Mouse (Mus musculus): Measurements from ENCODE around the gene Spry2. TPM values are rescaled to one million over a fixed set of nuclear protein-coding genes. Genes with fewer than 3 reads are reported as not detected.

The Spry2 gene
- polyA plus RNA-seq, 1 experiment: 20.5 TPM

DNA sequence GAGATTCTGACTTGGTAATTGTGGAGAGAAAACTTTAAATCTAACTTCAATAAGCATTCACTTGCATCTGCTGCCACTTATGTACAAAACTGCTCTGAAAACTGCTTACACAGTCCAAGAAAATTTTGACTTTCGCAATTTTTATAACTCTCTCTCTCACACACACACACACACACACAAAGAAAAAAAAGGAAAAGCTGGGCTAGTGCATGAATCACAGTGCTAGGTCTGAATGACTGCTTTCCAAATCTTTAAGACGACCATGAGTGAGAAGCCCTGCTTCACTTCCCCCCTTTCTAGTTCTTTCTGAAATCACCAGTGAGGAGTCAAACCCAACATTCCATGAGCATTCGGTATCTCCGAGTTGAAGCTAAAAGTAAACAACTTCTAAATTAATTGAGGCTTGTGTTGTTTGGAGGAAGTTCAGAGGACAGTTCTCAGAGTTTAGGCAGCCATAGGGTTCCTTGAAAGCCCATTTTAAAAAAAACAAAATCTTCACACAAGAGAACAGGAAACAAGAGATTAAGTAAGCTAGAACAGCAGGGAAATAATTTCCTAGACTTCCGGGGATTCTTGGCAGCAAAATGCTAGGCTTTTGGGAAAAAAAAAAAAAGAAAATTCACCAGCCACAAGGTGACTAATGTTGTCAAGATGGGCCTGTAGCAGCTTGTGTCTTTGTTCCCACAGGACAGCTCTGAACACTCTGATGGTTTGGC, 5.9 kb downstream of the Spry2 start:
- TF ChIP-seq POLR2A (IDR thresholded peaks at IDR 0.05; ENCODE audit: borderline replicate concordance, extremely low read depth, insufficient read depth, insufficient read length, poor library complexity, severe bottlenecking): no peak
- no peak for TF ChIP-seq CTCF (IDR thresholded peaks at IDR 0.05; ENCODE audit: borderline replicate concordance, extremely low read depth, insufficient read depth, insufficient read length)
- peak; percentile 22 for DNase-seq (ENCODE audit: low read depth)

DNA sequence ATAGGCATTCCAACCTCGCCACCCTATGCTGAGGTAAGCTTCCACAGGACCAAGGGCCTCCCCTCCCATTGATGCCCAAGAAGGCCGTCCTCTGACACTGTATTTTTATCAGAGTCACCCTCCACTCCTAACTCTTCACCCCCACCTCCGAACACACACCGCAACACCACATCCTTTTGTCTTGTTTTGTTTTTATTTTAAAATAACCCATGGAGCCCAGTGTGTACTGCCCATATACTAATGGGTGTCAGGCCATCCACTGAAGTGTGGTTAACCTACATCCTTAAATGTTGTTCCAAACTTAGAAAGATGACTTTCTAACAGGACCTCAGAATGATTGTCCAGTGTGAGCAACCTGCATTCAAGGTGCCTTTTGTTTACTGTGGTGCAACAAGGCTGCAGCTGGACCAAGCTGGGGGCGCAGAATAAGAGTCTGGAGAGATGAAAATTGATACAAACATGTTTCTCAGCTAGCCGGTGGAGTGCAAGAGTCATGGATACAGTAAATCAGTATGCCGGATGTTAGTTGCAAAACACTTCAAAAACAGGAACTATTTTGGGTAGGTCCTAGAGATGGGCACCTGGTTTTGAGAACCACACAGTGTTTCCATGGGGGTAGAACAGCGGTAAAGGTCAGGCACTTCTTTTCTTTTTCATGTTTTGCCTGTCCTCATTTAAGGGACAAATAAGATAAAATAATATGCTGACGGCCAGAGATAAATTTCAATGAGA, 9.8 kb downstream of the Spry2 start:
- no peak for TF ChIP-seq CTCF (IDR thresholded peaks at IDR 0.05; ENCODE audit: borderline replicate concordance, extremely low read depth, insufficient read depth, insufficient read length)
- no peak for TF ChIP-seq POLR2A (IDR thresholded peaks at IDR 0.05; ENCODE audit: borderline replicate concordance, extremely low read depth, insufficient read depth, insufficient read length, poor library complexity, severe bottlenecking)
- DNase-seq (ENCODE audit: low read depth): no peak

- no peak for DNase-seq (ENCODE audit: low read depth)
- no peak for TF ChIP-seq CTCF (IDR thresholded peaks at IDR 0.05; ENCODE audit: borderline replicate concordance, extremely low read depth, insufficient read depth, insufficient read length)
- TF ChIP-seq POLR2A (IDR thresholded peaks at IDR 0.05; ENCODE audit: borderline replicate concordance, extremely low read depth, insufficient read depth, insufficient read length, poor library complexity, severe bottlenecking): no peak
Observed at GRCm38 (mm10) chr14:105885249-105885648, 11.4 kb downstream of the Spry2 start.

GRCm38 (mm10) chr14:105883215-105883614, 13.4 kb downstream of the Spry2 start:
- no peak for DNase-seq (ENCODE audit: low read depth)
- TF ChIP-seq CTCF (IDR thresholded peaks at IDR 0.05; ENCODE audit: borderline replicate concordance, extremely low read depth, insufficient read depth, insufficient read length) (no peak), POLR2A (IDR thresholded peaks at IDR 0.05; ENCODE audit: borderline replicate concordance, extremely low read depth, insufficient read depth, insufficient read length, poor library complexity, severe bottlenecking) (no peak)

DNA sequence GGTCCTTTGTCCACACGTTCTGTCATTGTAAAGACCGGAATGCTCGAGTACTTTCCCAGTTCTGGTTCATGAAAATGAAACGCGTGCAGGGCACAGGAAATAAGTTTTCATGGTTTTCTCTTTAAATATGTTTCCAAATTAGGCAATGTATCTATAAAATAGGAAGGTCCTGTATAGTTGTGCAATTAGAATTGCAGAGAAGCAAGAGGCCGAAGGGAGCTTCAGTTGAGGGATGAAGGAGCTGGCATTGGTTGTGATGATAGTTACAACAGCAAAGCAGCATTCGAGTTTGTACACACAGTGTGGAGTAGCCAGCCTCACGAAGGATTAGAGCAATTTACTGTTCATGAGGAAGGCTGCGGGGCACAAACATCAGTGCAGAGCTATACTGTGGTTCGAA, 18.3 kb downstream of the Spry2 start:
- TF ChIP-seq CTCF (IDR thresholded peaks at IDR 0.05; ENCODE audit: borderline replicate concordance, extremely low read depth, insufficient read depth, insufficient read length) (no peak), POLR2A (IDR thresholded peaks at IDR 0.05; ENCODE audit: borderline replicate concordance, extremely low read depth, insufficient read depth, insufficient read length, poor library complexity, severe bottlenecking) (no peak)
- DNase-seq (ENCODE audit: low read depth): no peak

DNA sequence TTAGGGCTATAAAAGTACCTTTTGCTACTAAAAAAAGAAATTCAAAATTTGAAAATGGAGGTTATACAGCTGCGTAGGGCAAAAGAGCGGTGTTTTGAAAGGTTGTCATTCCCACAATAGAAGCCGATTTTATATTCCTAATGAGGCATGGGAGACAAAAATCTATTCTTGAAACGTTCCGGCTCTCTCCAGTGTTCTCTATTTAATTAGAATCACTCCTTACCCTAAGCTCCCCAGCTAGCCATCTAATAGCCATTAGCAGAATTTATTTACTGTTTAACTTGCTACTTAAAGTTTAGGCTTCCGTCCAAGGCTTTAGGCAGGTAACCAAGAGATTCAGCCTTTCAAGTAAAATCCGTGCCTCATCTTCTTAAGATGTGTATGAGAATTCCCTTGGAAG, 20.2 kb downstream of the Spry2 start:
- no peak for TF ChIP-seq CTCF (IDR thresholded peaks at IDR 0.05; ENCODE audit: borderline replicate concordance, extremely low read depth, insufficient read depth, insufficient read length)
- no peak for TF ChIP-seq POLR2A (IDR thresholded peaks at IDR 0.05; ENCODE audit: borderline replicate concordance, extremely low read depth, insufficient read depth, insufficient read length, poor library complexity, severe bottlenecking)
- peak; percentile 51 for DNase-seq (ENCODE audit: low read depth)

GRCm38 (mm10) chr14:105870370-105870936, 26.2 kb downstream of the Spry2 start:
- no peak for DNase-seq (ENCODE audit: low read depth)
- TF ChIP-seq CTCF (IDR thresholded peaks at IDR 0.05; ENCODE audit: borderline replicate concordance, extremely low read depth, insufficient read depth, insufficient read length) (no peak), POLR2A (IDR thresholded peaks at IDR 0.05; ENCODE audit: borderline replicate concordance, extremely low read depth, insufficient read depth, insufficient read length, poor library complexity, severe bottlenecking) (no peak)

- no peak for TF ChIP-seq POLR2A (IDR thresholded peaks at IDR 0.05; ENCODE audit: borderline replicate concordance, extremely low read depth, insufficient read depth, insufficient read length, poor library complexity, severe bottlenecking)
- TF ChIP-seq CTCF (IDR thresholded peaks at IDR 0.05; ENCODE audit: borderline replicate concordance, extremely low read depth, insufficient read depth, insufficient read length): no peak
- no peak for DNase-seq (ENCODE audit: low read depth)
Observed at GRCm38 (mm10) chr14:105865381-105865938, 31.2 kb downstream of the Spry2 start.

DNA sequence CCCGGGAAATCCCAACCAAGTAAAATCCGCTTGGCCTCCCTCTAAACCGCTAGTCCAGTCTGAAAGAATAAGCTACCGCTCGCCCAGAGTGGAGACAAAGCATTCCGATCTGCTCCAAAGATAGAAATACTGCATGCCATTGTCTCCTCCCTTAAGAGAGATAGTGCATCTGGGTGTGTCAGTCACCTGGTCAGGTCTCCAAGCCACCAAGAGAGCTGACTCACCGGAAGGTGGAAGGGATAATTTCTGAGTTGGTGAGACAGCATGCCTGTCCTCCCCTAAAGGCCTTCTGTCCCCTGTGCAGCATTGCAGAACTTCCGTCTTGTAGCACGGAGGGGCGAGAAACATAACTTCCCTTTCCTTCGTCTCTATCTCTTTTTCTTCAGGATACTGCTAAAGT, 34.4 kb downstream of the Spry2 start:
- TF ChIP-seq POLR2A (IDR thresholded peaks at IDR 0.05; ENCODE audit: borderline replicate concordance, extremely low read depth, insufficient read depth, insufficient read length, poor library complexity, severe bottlenecking): no peak
- DNase-seq (ENCODE audit: low read depth): no peak

- TF ChIP-seq CTCF (IDR thresholded peaks at IDR 0.05; ENCODE audit: borderline replicate concordance, extremely low read depth, insufficient read depth, insufficient read length) (no peak), POLR2A (IDR thresholded peaks at IDR 0.05; ENCODE audit: borderline replicate concordance, extremely low read depth, insufficient read depth, insufficient read length, poor library complexity, severe bottlenecking) (no peak)
- DNase-seq (ENCODE audit: low read depth): no peak
Observed at GRCm38 (mm10) chr14:105860920-105861319, 35.7 kb downstream of the Spry2 start.

GRCm38 (mm10) chr14:105860276-105860675, 36.3 kb downstream of the Spry2 start:
- no peak for TF ChIP-seq CTCF (IDR thresholded peaks at IDR 0.05; ENCODE audit: borderline replicate concordance, extremely low read depth, insufficient read depth, insufficient read length)
- no peak for DNase-seq (ENCODE audit: low read depth)

All from brain, embryonic 14.5 days (tissue).